Mouse (Mus musculus): Measurements from ENCODE around the gene Slc35e1.

The Slc35e1 gene

GRCm38 (mm10) chr8:72487014-72487413, 5.4 kb downstream of the Slc35e1 start:
- no peak for DNase-seq (ENCODE audit: extremely low read depth, insufficient read length, low spot score)

DNA sequence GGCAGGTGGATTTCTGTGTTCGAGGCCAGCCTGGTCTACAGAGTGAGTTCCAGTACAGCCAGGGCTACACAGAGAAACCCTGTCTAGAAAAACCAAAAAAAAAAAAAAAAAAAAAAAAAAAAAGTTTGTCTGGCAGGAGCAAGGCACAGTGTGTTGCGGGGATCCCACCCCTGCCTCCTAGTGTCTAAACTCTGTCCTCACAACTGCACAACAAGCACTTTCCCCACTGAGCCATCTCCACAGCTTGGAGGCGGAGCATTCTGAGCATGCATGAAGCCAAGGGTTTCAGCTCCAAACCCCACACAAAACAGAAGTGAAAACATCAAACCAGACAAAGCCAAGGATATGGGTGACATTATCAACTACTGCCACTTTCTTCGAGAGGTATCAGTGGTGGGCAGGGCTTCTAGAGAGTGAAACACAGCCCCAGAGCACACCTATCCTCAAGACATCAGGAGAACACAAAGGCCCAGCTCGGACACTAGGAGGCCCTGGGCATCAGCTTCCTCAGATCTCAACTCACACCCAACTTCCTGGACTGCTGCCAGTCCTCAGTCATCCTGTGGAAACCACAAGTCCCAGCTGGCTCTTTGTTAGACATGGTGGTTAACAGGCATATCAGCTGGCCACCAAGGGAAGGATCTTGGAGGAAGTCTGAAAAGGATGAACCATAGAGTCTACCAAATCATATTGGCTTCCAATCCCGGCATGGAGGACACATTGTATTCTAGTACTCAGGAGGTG, 6.8 kb downstream of the Slc35e1 start:
- no peak for DNase-seq (ENCODE audit: extremely low read depth, insufficient read length, low spot score)

DNA sequence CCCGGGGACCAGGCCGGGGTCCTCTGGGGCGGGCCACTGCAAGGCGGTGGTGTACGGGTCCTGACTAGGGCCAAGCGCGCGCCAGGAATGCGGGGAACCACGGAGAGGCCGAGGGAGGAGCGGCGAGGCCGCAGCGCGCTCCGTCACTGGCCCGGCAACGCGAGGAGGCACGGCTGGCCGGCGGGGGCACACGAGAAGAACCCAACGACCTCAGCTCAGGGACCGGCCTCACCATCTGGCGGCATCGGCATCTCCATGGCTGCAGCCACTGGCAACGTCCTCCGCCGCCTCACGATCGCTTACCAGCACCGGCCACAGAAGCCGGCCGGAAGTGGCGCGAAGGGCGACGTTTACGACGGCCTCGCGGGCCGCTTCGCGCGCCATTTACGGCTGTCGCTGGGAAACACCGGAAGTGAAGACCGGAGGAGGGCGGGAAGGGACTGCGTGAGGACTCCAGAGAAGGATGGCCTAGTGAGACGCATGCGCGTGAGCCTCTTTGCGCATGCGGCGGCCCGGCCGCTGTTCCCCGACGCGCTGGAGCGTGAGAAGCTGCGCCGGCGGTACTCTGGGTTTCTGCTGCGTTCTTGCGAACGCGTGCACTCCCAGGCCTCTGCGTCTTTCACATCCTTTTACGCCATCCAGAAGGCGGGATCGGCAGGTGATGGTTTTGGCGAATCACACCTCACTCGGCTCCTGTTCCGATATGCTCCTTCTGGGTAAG, 17.4 kb downstream of the Slc35e1 start, which contains the start of gene Cherp:
Gene Cherp (minus strand): TSS at position 401 of the 721 bp plus-strand sequence.
- peak; percentile 99 for DNase-seq (ENCODE audit: extremely low read depth, insufficient read length, low spot score)

DNA sequence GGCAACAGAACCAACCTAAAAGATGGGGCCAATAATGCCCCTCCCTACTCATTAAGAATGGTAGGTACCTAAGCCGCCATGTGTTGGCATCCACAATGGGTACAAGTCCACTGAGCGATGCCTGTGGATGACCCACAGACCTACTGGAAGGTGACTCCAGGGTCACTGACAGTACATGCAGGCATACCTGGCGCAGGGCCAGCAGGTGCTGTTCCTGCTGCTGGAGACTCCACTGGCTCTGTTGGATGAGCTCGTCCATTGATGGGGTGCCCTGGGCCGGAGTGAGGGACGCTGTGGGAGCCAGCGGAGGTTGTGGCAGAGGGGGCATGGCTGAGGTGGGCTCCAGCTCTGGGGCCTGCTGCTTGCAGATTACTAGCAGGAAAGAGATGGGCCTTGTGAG, 21.7 kb downstream of the Slc35e1 start:
- DNase-seq (ENCODE audit: extremely low read depth, insufficient read length, low spot score) = no peak

GRCm38 (mm10) chr8:72469984-72470383, 22.4 kb downstream of the Slc35e1 start:
- no peak for DNase-seq (ENCODE audit: extremely low read depth, insufficient read length, low spot score)

- no peak for DNase-seq (ENCODE audit: extremely low read depth, insufficient read length, low spot score)
These were observed 23.2 kb downstream of the Slc35e1 start for GRCm38 (mm10) chr8:72469243-72469642.

DNA sequence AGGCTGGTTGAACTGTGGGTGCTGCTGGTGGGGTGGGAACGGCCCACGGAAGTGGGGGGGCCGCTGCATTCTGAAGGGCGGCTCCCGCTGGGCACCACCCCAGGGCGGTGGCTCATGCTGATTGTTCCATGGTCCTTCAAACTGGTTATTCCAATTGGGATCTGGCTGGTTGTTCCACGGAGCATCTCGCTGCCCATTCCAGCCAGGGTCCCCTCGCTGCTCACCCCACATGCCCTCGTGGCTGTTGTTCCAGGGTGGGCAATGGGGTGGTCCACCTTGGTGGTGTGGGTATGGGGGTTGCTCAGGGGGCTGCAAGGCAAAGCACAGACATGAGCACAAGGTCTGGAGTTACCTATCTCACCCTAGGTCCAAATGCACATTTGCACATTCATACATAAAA, 28.2 kb downstream of the Slc35e1 start:
- no peak for DNase-seq (ENCODE audit: extremely low read depth, insufficient read length, low spot score)

DNA sequence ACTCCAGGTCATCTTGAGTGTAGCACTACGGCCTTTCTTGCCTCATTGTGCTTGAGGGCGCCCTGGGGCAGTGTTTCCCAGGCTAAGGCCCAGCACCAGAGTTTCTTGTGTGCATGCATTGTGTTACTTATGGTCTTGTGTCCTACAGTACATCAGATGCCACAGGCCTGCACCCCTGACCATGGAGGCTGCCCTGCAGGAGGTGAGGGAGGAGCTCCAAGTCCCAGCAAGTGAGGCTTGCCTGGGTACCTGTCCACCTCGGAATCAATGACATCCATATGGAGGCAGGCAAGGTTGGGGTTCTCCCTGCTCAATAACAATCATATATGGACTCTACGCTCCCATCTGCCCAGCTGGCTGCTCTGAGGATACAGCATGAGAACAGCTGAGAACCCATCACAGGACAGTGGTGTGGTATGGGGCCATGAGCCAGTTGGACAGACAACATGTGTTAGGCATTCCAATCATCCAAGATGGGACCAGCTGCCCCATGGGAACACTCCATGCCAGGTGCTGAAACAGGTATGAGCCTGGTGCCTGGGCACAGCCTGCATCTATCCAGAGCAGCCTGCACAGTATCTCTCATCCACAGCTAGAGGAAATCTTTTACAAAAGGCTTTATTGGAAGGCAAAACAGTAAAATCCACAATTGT, 32.4 kb downstream of the Slc35e1 start:
- DNase-seq (ENCODE audit: extremely low read depth, insufficient read length, low spot score) = no peak

DNA sequence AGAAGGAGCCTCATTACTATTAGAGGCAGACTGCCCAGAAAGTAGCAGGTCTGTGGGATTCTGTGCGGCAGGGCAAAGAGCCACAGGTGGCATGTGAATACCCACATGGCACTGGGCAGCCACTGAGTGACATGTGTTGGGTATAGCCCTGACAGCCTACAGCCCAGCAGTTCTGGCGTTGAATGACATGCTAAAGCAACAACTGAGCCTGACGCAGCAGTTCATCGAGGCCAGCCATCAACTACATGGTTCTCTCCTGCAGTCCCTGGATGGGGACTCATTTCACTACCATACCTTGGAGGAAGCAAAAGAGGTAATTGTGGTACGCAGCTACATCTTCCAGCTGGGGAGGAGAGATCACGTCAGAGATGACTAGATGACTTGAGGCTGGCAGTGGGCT, 34.0 kb downstream of the Slc35e1 start:
- no peak for DNase-seq (ENCODE audit: extremely low read depth, insufficient read length, low spot score)

GRCm38 (mm10) chr8:72457806-72458205, 34.6 kb downstream of the Slc35e1 start:
- DNase-seq (ENCODE audit: extremely low read depth, insufficient read length, low spot score) = no peak

GRCm38 (mm10) chr8:72455317-72455716, 37.1 kb downstream of the Slc35e1 start:
- no peak for DNase-seq (ENCODE audit: extremely low read depth, insufficient read length, low spot score)

DNA sequence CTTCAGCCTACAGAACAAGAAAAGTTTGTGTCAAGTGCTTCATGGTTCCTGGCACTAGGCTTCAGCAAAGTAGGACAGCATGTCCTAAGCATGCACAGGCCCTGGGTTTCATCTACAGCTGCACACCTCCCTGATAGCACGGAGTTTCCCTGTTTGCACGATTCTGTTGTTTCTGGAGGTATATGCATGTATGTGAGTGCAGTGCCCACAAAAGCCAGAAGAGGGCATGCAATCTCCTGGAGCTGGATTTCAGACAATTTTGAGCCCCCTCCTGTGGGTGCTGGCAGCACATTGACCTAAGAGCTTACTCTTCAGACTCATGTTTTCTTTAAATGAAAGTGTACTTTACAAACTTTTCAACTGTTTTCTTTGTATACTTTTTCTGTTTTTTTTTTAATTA, 38.5 kb downstream of the Slc35e1 start:
- DNase-seq (ENCODE audit: extremely low read depth, insufficient read length, low spot score) = no peak

DNA sequence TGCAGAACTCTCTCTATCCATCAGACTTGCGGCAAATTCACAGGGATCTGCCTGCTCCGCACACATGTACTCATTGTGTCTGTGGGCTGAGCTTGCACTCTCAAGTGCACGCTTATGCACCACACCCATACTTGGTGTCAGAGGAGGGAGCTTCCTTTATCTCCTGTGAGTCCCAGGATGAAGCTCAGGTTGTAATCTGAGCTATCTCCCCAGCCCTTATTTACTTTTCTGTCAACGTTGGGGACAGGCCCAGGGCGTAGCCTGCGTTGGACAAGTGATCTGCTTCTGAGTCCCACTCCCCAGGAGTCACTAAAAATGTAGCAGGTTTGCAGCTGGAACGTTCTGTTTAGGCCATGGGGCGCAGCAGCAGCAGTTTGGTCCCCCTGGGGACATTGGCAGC, 40.9 kb downstream of the Slc35e1 start:
- no peak for DNase-seq (ENCODE audit: extremely low read depth, insufficient read length, low spot score)

GRCm38 (mm10) chr8:72445071-72445470, 47.3 kb downstream of the Slc35e1 start:
- no peak for DNase-seq (ENCODE audit: extremely low read depth, insufficient read length, low spot score)

- DNase-seq (ENCODE audit: extremely low read depth, insufficient read length, low spot score) = no peak
These were observed 48.4 kb downstream of the Slc35e1 start for GRCm38 (mm10) chr8:72443994-72444350.

DNA sequence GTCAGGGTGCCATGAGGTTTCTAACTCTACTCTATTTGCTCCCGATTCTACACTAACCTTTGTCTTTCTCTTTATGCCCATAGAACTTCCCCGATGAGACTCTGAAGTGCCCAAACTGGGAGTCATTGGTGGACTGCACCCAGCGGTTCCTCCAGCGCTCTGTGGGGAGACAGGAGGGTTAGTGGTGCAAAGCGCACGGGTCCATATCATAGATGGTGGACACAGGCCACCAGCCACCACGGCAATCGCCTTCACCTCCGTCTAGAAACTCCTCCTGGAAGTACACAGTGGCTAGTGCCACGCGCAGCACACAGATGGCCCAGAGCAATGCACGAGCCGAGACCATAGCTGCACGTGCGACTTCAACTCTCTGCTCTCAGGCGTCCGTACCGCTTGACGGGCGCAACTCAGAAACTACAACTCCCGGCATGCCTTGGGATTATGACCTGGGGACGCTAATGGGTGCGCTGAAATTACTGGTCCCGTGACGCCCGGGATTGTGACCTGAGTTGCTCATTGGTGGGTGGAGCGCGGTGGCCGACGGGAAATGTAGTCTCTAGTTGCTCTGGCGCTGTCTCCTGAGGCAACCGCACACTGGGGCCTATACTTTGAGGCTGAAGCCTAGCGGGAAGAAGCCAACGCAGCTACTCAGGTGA, 48.9 kb downstream of the Slc35e1 start, which contains the start of the genes Calr3 and 1700030K09Rik:
Gene Calr3 (minus strand): TSS at position 533 of the 656 bp plus-strand sequence.
Gene 1700030K09Rik (plus strand): TSS at position 543 of the 656 bp plus-strand sequence.
- DNase-seq (ENCODE audit: extremely low read depth, insufficient read length, low spot score) = peak; percentile 88

GRCm38 (mm10) chr8:72438248-72439015, 54.0 kb downstream of the Slc35e1 start:
- no peak for DNase-seq (ENCODE audit: extremely low read depth, insufficient read length, low spot score)

DNA sequence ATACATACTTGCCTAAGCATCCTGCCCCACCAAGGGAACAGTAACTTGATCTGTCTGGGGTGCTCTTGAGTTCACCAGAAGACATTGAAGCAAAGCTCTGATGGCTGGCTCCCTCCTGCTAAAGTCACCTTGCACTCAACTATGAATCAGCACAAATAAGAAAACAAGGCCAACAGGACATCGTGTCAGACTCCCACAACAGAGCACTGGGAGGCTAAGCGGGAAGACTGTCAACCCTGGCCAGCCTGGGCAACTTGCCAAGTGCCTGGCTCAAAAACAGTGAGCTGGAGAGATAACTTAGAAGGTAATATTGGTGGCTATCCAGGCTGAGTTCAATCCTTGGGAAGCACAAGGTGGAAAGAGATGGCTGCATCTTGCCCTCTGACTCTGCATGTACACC, 57.5 kb downstream of the Slc35e1 start:
- peak; percentile 48 for DNase-seq (ENCODE audit: extremely low read depth, insufficient read length, low spot score)

Measured in 3134 (cell line).